Mouse (Mus musculus) hindbrain, postnatal 0 days (tissue): Measurements from ENCODE around the gene Parp6. TPM values are rescaled to one million over a fixed set of nuclear protein-coding genes. Genes with fewer than 3 reads are reported as not detected.

Experiments used
- ATAC-seq: fragments of 200-750 bp; cut with Nextera tagmentation; 2 replicates; pipeline ENCODE4 v1.8.0; 2017; ENCODE audit warnings: mild to moderate bottlenecking, moderate TSS enrichment, moderate library complexity
- DNase-seq: peaks from one replicate; pipeline ENCODE4 v3.0.0-alpha.2; 2015; ENCODE audit warnings: low spot score
- H3K27ac ChIP-seq: fragments of 300-500 bp; sonication (generic); 2 replicates; pipeline ENCODE4 v1.5.1; 2014; ENCODE audit warnings: mild to moderate bottlenecking
- H3K27me3 ChIP-seq: fragments of 300-500 bp; sonication (generic); 2 replicates; pipeline ENCODE4 v1.6.1; 2014; ENCODE audit warnings: low read length, mixed read lengths; ENCODE audit not compliant: insufficient read depth
- H3K36me3 ChIP-seq: fragments of 300-500 bp; sonication (generic); 2 replicates; pipeline ENCODE4 v1.6.1; 2014; ENCODE audit warnings: low read length, mixed read lengths; ENCODE audit not compliant: insufficient read depth
- H3K4me1 ChIP-seq: fragments of 300-500 bp; sonication (generic); 2 replicates; pipeline ENCODE4 v1.6.1; 2014; ENCODE audit warnings: antibody characterized with exemption, low read length, mixed read lengths; ENCODE audit not compliant: insufficient read depth
- H3K4me2 ChIP-seq: fragments of 300-500 bp; sonication (generic); 2 replicates; pipeline ENCODE4 v1.6.1; 2014; ENCODE audit warnings: low read depth, mild to moderate bottlenecking, low read length, moderate library complexity, mixed read lengths
- H3K4me3 ChIP-seq: fragments of 300-500 bp; sonication (generic); 2 replicates; pipeline ENCODE4 v1.5.1; 2014; ENCODE audit warnings: low read length
- H3K9ac ChIP-seq: fragments of 300-500 bp; sonication (generic); replicated peaks from 2 replicates; pipeline ENCODE4 v1.6.1; 2014; ENCODE audit warnings: mild to moderate bottlenecking, low read length, moderate library complexity, mixed read lengths
- H3K9me3 ChIP-seq: fragments of 300-500 bp; sonication (generic); 2 replicates; pipeline ENCODE4 v1.6.1; 2016; ENCODE audit warnings: low read length, mixed read lengths
- CTCF ChIP-seq: IDR thresholded peaks from 2 replicates; pipeline ENCODE4 v1.5.1; 2016; ENCODE audit warnings: antibody characterized with exemption, control low read depth, low read depth
- WGBS: fragments of 180-500 bp; shearing (Covaris S2); extraction: QIAGEN DNeasy Blood & Tissue Kit; methylation state at CpG from one replicate; pipeline ENCODE4 v1.1.7; 2014; 5-methylcytosine and 5-hydroxymethylcytosine counted together
- polyA plus RNA-seq: library from polyadenylated mRNA; unstranded; fragments of >200 nt; fragmentation: Nextera tagmentation; extraction: Ambion mirVana; gene quantifications from 2 replicates; pipeline ENCODE4 v1.2.1, GENCODE M21; 2015
- total RNA-seq: library from RNA; depleted of rRNA; stranded (reverse); fragments of >200 nt; gene quantifications from 2 replicates; pipeline ENCODE4 v1.2.3, GENCODE M21; 2014

The Parp6 gene
- total and polyA plus RNA-seq, 2 experiments from 2014 or later, result 123 to 156 TPM

GRCm38 (mm10) chr9:59660421-59660820, 43.3 kb downstream of the Parp6 start:
- DNase-seq (peak; percentile 52), ATAC-seq (no peak)
- Histone ChIP-seq H3K4me2 (peak overlapping the region; percentile 83), H3K36me3 (peaks cover 9% of the 10 kb centered on the region; the same call in 1 of the 2 replicates), H3K4me3 (no peak overlapping the region), H3K27me3 (no peaks in the 10 kb centered on the region), H3K4me1 (peaks cover 40% of the 10 kb centered on the region), H3K9ac (0 out of 2 replicates have a peak overlapping the region, but pooled peaks have one; percentile 19), H3K27ac (peak overlapping the region; percentile 75), H3K9me3 (no peaks in the 10 kb centered on the region)
- 25% methylated on average over 10 of the region's 10 CpGs for WGBS
- TF ChIP-seq CTCF, result no peak

DNA sequence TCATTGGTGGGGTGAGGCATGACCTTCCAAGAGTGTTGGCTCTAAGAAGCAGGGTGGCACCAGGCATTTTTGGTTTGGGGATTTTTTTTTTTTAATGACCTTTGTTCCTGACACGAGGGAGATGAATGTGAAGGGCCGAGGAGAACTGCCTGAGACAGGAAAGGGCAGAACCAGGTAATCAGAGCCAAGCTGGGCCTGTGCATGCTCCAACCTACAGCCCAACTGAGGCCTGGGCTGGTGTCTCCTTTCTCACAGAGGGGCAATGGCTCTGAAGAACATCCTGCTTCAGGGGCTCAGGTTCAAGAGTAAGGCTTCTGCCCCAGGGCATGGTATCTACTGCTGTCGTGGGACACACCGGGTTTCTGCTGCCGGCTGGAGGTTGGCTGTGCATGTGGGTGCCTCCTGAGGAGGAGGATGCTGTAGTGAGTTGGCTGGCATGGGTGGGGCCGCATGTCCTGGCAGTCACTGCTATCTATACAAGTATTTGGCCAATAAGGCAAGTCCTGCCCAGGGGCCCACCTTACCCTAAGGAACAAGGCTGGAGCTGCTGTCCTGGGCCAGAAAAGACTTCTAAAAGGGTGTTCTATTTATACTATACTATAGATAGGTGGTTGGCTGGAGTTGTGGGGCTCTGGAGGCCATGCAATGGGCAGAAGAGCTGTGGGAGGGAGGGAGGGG, 44.4 kb downstream of the Parp6 start:
- Histone ChIP-seq H3K9me3 (no peaks in the 10 kb centered on the region), H3K27ac (peak overlapping the region; percentile 75), H3K4me1 (peaks cover 40% of the 10 kb centered on the region), H3K27me3 (no peaks in the 10 kb centered on the region), H3K4me3 (no peak overlapping the region), H3K4me2 (no peak overlapping the region), H3K36me3 (peaks cover 19% of the 10 kb centered on the region; the same call in 1 of the 2 replicates), H3K9ac (no peak overlapping the region)
- WGBS, result 56% methylated on average over 6 of the region's 6 CpGs
- ATAC-seq (no peak), DNase-seq (no peak)
- no peak for TF ChIP-seq CTCF

GRCm38 (mm10) chr9:59663226-59663625, 46.1 kb downstream of the Parp6 start:
- H3K27me3 ChIP-seq, result no peaks in the 10 kb centered on the region
- WGBS, result 62% methylated on average over 7 of the region's 7 CpGs
- TF ChIP-seq CTCF, result no peak
- H3K36me3 ChIP-seq, result peaks cover 34% of the 10 kb centered on the region
- no peak overlapping the region for H3K4me3 ChIP-seq
- ATAC-seq (no peak), DNase-seq (no peak)
- no peaks in the 10 kb centered on the region for H3K9me3 ChIP-seq
- H3K9ac ChIP-seq, result no peak overlapping the region
- no peak overlapping the region for H3K4me2 ChIP-seq
- no peak overlapping the region for H3K27ac ChIP-seq
- peaks cover 34% of the 10 kb centered on the region for H3K4me1 ChIP-seq

GRCm38 (mm10) chr9:59663957-59664356, 46.9 kb downstream of the Parp6 start:
- TF ChIP-seq CTCF, result no peak
- ATAC-seq, result no peak
- no peak overlapping the region for H3K4me3 ChIP-seq
- H3K9ac ChIP-seq, result no peak overlapping the region
- H3K36me3 ChIP-seq, result peaks cover 41% of the 10 kb centered on the region
- no peaks in the 10 kb centered on the region for H3K27me3 ChIP-seq
- peaks cover 27% of the 10 kb centered on the region for H3K4me1 ChIP-seq
- WGBS, result 44% methylated on average over 3 of the region's 3 CpGs
- no peaks in the 10 kb centered on the region for H3K9me3 ChIP-seq
- no peak overlapping the region for H3K27ac ChIP-seq
- no peak for DNase-seq
- no peak overlapping the region for H3K4me2 ChIP-seq

GRCm38 (mm10) chr9:59664664-59665256, 47.7 kb downstream of the Parp6 start:
- no peaks in the 10 kb centered on the region for H3K9me3 ChIP-seq
- DNase-seq (no peak), ATAC-seq (no peak)
- 55% methylated on average over 4 of the region's 4 CpGs for WGBS
- H3K36me3 ChIP-seq, result peaks cover 47% of the 10 kb centered on the region
- no peak for TF ChIP-seq CTCF
- H3K27me3 ChIP-seq, result no peaks in the 10 kb centered on the region
- no peak overlapping the region for H3K4me3 ChIP-seq
- H3K9ac ChIP-seq, result no peak overlapping the region
- H3K4me1 ChIP-seq, result peaks cover 20% of the 10 kb centered on the region
- no peak overlapping the region for H3K4me2 ChIP-seq
- no peak overlapping the region for H3K27ac ChIP-seq

DNA sequence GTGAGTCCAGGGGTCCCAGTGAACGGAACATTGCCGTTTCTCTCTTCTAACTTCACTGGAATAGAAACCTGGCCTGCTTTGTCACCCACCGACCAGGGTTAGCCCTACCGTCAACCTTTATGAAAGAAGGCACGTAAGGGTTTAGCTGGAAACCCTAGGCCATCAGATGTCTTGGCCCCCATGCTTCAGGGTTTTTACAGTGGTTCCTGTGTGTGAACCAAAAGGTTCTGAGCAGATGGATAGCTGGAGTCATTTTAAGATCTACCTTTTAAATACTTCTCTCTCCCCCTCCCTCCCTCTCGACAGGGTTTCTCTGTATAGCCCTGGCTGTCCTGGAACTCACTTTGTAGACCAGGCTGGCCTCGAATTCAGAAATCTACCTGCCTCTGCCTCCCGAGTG, 48.9 kb downstream of the Parp6 start:
- DNase-seq, result no peak
- Histone ChIP-seq H3K27ac (no peak overlapping the region), H3K9ac (no peak overlapping the region), H3K4me1 (peaks cover 9% of the 10 kb centered on the region), H3K4me2 (no peak overlapping the region), H3K9me3 (no peaks in the 10 kb centered on the region), H3K36me3 (peaks cover 59% of the 10 kb centered on the region), H3K4me3 (no peak overlapping the region), H3K27me3 (no peaks in the 10 kb centered on the region)
- no peak for ATAC-seq
- 90% methylated on average over 8 of the region's 8 CpGs for WGBS
- no peak for TF ChIP-seq CTCF

- Histone ChIP-seq H3K27me3 (no peaks in the 10 kb centered on the region), H3K4me1 (peaks cover 1% of the 10 kb centered on the region; the same call in 1 of the 2 replicates), H3K9me3 (no peaks in the 10 kb centered on the region), H3K27ac (no peak overlapping the region), H3K4me2 (no peak overlapping the region), H3K9ac (no peak overlapping the region), H3K4me3 (no peak overlapping the region), H3K36me3 (peaks cover 67% of the 10 kb centered on the region)
- WGBS, result 96% methylated on average over 1 of the region's 1 CpGs
- no peak for TF ChIP-seq CTCF
- no peak for ATAC-seq
- no peak for DNase-seq
These were observed 49.7 kb downstream of the Parp6 start for GRCm38 (mm10) chr9:59666813-59667212.
